Mouse (Mus musculus): ENCODE measurements around the gene Ptma.
"Not testable (repeated sequence)": the region's sequence is repeated elsewhere in the genome, so short reads cannot be mapped to it uniquely, and the experiment has no call there.

Ptma gene

DNA sequence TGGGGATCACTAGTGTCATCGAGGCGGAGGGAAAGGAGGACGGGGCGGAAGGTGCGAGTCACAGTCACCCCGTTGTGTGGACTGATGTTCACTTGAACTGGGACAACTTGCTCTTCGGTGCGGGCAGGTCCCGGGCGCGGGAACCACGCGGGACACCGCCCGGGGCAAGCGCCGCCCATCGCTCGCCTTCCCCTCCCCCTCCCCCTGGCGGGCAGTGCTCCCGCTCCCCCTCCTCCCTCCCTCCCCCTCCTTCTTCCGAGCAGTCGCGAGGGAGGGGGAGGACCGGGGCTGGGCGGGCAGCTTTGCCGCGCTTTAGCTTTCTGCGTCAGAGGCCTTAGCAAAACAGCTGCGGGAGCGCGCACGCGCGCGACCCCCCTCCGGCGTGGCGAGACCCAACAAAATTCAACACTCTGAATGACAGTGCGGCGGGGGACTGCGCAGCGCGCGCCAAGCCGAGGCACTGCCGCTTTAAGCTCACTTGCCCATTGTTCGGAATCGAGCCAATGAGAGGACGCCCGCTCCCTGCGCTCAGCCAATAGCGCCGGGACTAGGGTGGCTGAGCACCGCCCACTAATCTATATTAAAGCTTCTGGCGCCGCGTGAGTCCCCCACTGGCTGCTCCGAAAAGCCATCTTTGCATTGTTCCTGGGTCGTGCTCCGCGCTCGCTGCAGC lies at the start of gene Ptma:
Gene Ptma (plus strand): TSS at position 611 of the 673 bp plus-strand sequence.
- peak; percentile 99 to 100 for DNase-seq (ENCODE audit: low spot score in 2 of 2)

DNA sequence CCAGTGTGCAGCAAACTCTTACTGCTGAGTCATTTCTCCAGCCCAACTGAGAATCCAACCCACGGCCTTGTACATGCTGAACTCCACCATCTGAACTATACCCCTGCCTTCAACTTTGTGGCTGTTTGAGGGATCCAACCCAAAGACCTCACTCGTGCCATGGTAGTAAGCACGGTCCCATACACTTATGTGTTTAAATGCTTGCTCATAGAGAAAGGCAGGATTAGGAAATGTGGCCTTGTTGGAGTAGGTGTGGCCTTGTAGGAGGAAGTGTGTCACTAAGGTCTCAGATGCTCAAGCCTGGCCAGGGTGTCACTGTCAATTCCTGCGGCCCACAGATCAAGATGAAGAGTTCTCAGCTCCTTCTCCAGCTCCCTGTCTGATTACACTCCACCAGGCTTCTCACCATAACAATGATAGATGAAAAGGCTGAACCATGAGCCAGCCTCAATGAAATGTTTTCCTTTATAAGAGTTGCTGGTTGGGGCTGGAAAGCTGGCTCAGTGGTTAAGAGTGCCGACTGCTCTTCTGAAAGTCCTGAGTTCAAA lies 48.7 kb upstream of the Ptma start:
- no peak for DNase-seq (ENCODE audit: low spot score in 2 of 2)

DNA sequence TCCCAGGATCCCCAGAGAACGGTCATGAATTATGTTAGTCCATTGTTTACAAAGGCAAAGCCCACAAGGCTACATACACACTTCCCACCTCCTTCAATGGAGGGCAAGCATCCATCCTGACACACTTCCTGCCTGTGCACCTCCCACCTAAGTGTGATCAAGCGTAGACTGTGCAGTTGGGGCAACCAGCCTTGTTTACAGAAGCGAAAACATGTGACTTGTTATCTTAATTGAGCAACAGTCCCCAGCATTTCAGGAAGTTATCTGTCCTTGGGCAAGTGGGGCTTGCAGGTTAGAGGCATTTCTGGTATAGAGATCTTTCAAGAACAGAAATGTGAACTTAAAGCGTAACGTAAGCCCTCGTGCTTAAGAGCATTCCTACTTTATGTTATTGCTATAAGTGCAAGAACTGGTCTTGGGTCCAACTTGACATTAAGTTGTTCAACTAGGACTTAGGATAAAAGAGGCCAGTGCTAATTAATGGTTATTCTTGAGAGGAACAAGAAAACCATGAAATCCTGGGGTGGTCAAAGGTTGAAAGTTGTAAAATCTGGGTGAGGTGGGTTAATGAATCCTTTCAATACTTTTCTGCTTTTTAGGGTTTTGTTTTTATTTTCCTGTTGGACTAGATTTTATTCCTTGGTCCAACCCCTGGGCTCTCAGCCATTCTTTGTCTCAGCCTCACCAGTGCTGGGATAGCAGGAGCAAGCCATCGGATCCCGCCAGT lies 47.3 kb upstream of the Ptma start:
- DNase-seq (ENCODE audit: low spot score in 2 of 2), result no peak

DNA sequence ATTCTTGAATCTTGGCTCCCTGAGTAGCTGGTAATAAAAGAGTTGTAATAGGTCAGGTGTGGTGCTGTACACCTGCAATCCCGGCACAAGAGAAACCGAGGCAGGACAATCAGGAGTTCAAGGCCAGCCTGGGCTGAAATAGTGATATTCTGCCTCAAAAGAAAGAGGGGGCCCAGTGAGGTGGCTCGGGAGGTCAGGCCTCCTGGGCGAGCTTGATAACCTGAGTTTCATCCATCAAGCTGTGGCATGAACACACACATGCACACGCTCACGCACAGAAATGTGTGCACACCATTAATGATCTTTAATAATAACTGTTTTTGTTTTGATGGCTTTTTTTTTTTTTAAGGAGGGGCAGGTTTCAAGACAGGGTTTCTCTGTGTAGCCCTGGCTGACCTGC lies 46.2 kb upstream of the Ptma start:
- DNase-seq (ENCODE audit: low spot score in 2 of 2), result no peak

DNA sequence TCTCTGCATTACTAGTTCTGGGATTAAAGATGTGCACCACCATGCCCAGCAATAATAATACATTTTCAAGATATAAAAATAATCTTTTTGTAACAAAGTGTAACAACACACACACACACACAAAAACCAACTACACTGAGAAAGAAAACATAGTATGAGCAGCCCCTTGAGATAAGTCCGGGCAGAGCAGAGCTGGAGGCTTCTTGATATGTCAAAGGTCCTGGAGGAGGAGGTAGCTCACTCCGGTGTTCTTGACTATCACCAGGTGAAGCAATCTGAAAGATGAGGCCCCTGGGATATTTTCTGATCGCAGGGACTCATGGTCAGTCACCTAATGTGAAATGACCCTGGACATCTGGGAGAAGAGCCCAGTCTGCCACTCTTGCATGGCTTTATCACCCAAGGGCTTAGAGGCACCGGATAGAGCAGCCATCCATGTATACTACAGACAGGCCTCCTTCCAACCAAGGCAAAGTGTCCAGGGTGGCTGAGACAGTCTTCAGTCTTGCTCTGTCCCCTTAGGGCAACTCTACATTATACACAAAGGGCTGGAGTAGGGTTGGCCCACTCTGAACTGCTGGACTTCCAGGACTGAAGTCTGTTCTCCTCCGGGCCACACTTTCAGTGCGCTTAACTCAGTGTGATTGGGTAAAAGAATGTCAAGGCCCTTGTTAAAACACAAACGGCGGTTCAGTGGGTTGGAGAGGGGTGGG lies 45.6 kb upstream of the Ptma start:
- DNase-seq (ENCODE audit: low spot score in 2 of 2), result no peak

DNA sequence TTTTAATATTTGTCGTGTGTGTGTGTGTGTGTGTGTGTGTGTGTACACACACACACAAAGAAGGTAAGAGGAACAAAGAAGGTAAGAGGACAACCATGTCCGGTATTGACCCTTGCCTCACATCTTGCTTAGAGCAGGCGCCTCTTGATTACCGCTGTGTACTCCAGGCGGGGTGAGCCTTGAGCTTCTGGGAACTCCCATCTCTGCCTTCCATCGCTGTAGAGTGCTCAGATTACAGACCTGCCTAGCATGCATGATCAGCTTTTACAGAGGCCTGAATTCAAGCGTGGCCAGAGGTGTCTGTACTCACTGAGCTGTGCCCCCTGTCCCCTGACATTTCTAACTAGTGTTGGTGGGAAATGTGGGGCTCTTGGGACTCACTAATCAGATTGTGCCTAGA lies 45.1 kb upstream of the Ptma start:
- DNase-seq (ENCODE audit: low spot score in 2 of 2), result no peak

DNA sequence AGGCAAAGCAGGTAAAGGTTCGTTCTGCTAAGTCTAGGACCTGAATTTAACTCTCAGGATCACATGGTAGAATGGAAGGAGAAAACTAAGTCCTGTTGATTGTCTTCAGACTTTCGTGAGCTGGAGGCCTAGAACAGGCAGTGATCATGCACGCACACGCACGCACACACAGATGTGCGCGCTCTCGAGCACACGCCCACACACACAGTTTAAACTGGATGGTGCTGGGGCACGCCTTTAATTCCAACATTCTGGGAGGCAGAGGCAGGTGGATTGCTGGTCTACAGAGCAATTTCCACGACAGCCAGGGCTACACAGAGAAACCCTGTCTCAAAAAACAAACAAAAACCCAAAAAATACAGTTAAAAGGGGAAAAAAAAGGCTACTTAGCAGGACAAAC lies 44.2 kb upstream of the Ptma start:
- DNase-seq (ENCODE audit: low spot score in 2 of 2), result no peak

DNA sequence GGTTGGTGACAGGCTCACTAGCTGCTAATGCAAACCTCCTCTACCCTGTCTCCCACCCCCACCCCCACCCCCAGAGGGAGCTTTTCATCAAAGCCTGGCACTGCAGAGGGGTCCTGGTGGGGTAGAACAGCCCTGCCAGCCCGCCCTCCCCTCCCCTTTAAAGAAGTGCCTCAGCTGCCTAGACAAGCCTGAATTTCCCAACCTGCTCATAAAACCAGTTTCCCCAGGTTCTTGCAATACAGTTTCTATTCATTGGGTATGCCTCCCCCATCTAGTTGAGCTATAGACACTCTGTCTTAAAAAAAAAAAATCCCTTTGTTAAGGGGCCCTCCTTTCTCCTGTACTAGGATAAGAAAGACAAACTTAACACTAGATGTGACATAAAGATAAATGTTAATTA lies 43.8 kb upstream of the Ptma start:
- DNase-seq (ENCODE audit: low spot score in 2 of 2), result no peak

DNA sequence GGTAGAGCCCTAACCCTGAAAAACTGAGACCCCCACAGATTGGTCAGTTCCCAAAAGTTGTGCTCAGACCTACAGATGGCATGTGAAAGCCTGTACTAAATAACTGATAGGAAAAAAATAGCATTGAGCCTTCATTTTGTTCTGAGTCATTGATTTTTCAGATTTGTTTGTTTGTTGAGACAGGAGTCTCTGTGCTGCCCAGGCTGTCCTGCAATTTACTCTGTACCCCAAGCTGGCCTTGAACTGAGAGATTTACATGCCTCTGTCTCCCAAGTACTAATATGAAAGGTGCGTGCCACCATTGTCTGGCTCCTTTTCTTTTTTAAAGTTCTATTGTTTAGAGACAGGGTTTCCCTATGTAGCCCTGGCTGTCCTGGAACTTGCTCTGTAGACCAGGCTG lies 41.2 kb upstream of the Ptma start:
- DNase-seq (ENCODE audit: low spot score in 2 of 2), result no peak

DNA sequence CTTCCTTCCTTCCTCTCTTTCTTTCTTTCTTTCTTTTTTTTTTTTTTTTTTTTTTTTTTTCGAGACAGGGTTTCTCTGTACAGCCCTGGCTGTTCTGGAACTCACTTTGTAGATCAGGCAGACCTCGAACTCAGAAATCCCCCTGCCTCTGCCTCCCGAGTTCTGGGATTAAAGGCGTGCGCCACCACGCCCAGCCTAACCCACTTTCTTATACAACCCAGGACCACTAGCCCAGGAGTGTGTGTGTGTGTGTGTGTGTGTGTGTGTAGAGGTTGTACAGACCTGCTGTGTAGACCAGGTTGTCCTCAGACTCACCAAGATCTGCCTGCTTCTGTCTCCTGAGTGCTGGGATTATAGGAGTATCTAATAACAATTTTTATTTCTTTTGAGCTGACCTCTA lies 40.7 kb upstream of the Ptma start:
- not testable (repeated sequence) for DNase-seq (ENCODE audit: low spot score in 2 of 2)

DNA sequence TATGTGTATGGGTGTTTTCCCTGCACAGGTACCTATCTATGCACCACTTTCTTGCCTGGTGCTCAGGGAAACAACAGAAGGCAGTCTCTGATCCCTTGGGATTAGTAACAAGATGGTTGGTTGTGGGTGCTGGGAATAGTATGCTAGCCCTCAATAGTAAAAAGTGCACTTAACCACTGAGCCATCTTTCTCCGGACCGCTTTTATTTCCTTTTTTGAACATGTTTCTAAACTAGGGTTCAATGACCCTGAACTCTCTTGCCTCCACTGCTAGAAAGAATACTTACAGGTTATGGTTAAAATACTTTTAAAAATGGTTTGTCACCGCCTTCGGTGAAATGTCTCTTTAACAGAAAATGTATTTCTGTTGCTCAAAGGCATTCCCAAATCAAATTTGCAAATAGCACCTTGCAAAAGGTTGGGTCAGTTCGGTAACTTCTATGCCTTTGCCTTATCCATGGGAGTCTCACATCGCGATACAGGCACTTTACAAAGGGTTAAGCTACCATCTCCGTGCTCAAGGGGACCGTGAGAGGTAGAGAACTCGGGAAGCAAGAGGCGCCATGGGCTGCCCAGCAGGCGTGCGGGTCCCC lies 39.7 kb upstream of the Ptma start:
- DNase-seq (ENCODE audit: low spot score in 2 of 2), result no peak

DNA sequence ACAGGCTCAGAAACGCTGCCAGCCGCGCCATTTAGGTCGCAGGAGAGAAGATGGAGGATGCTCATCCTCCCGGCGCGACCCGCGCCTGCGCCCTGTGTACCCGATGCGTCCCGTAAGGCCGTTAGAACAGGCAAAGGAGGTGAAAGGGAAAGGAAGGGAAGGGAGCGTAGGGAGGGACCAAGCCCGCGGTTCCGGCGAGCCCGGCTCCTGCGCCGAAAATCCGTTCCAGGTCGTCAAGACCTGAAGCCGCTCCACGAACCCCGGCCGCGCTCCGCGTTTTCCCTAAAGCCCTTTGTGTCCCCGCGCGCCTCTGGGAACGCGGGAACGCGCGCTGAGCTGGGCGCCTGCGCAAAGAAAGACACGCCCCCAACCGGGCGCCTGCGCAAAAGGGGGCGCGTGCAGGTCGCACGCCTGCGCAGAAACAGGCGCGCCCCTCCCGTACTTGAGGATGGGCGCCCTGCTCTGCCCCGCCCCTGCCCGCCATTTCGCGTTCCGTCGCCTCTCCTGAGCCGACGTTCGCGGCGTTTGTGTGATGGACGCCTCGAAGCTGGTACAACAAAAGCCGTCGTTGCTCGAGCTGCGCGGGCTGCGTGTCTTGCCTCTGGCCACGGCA lies 39.1 kb upstream of the Ptma start:
- DNase-seq (ENCODE audit: low spot score in 2 of 2), result peak; percentile 99 to 100

DNA sequence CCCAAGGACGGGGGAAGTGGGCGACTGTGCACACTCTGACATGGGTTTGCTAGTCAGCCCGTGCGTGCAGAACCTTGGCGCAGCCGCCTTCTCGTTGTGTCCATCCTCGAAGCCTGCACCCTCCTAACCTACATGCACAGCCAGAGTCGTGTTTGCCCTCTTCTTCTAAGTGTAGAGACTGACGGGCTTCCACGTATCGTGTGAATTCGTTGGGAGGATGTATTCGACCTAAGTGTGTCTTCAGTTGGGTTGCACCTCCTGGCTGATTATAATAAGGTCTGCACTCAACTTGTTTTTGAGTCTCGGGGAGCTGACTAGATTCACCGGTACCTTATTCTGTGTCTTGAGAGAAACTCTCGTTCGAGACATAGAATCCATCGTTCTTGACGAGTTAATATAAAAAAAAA lies 38.6 kb upstream of the Ptma start:
- no peak for DNase-seq (ENCODE audit: low spot score in 2 of 2)

DNA sequence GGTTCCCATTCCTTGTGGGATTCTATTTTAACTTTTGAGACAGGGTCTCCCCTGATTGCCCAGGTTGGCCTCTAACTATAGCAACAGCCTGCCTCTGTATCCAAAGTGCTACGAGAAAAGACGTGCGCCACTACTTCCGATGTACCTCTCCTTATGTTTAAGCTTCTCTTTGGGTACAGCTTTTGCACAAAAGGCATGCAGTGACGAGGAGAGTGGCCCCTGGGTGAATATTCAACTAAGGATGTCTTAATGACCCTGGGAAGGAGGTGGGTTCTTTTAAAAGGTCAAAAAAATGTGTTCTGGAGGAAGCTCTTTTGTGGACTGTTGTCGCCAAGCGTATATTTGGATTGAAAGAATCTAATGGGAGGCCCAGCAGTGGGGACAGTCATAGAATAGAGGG lies 38.2 kb upstream of the Ptma start:
- no peak for DNase-seq (ENCODE audit: low spot score in 2 of 2)

DNA sequence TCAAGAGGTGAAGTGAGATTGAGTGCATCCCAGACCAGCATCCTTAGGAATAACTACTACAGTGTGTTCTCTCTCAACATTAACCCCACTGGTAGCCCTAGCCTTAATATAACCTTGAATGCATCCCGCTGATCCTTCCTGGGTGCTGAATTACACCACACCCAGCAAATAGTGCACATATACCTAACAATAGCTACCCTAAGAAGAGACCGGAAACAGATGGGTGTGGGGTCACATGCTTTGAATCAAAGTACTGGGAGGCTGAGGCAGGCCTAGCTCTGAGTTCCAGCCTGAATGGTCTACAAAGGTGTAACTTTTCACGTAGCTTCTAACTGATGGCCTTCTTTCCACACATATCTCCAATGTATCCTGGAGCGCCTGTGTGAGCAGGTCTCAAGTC lies 37.8 kb upstream of the Ptma start:
- DNase-seq (ENCODE audit: low spot score in 2 of 2), result no peak

DNA sequence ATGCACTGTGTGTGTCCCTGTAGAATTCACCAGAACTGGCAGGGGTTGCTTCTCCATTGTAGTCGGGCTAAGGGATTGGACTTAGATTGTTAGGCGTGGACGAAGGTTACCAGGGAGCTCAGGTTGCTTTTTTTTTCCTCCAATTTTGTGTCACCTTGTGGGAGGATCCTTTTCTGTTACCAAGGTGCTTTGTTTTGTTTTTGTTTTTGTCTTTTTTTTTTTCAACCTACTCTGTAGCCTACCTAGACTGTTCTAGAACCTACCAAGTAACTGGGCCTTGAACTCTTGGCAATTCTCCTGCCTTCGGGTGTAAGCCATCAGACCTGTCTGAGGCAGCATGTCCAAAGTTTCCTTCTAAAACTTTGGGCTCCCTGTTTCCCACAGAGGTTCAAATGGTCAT lies 36.6 kb upstream of the Ptma start:
- DNase-seq (ENCODE audit: low spot score in 2 of 2), result no peak

DNA sequence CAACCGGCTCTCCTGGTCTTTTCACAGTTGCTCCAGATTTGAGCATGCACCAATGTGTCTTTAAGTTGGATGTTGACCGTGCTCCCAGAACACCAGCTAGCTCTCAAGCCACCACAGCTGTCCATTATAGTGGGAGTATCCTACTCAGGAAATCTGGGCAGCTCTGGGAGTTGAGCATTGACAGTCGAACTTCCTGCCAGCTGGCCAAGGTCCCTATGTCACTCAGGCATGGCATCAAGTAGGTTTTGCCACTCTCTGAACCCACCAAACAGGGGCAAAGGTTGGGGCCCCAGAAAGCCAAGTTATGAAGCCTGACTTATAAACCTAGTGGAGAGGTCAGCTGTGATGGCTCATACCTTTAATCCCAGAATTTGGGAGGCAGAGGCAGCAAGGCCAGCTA lies 35.8 kb upstream of the Ptma start:
- DNase-seq (ENCODE audit: low spot score in 2 of 2), result no peak

DNA sequence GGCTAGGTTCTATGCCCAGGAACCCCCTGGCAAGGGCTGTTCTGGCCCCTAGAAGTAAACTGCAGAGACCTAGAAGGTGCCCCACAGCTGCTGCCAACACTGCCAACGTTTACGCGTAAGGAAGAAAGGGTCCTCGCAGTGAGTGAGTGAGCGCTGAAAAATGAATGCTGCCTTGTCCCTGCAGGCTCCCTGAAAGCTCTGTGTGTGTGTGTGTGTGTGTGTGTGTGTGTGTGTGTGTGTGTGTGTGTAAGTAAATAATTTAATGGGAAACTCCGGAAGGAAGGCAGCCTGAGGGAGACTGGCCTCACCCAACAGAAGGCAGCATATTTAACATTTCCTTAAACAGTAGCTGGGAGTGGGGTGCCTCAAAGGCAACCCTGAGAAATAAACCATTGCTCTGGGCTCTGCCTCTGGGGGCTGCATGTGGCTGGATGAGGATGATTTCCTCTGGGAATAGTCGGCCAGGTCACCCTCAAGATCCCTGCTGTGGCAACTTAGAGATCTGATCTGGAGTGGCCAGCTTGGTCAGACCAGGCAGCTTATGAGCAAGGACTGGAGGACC lies 34.9 kb upstream of the Ptma start:
- DNase-seq (ENCODE audit: low spot score in 2 of 2), result no peak

DNA sequence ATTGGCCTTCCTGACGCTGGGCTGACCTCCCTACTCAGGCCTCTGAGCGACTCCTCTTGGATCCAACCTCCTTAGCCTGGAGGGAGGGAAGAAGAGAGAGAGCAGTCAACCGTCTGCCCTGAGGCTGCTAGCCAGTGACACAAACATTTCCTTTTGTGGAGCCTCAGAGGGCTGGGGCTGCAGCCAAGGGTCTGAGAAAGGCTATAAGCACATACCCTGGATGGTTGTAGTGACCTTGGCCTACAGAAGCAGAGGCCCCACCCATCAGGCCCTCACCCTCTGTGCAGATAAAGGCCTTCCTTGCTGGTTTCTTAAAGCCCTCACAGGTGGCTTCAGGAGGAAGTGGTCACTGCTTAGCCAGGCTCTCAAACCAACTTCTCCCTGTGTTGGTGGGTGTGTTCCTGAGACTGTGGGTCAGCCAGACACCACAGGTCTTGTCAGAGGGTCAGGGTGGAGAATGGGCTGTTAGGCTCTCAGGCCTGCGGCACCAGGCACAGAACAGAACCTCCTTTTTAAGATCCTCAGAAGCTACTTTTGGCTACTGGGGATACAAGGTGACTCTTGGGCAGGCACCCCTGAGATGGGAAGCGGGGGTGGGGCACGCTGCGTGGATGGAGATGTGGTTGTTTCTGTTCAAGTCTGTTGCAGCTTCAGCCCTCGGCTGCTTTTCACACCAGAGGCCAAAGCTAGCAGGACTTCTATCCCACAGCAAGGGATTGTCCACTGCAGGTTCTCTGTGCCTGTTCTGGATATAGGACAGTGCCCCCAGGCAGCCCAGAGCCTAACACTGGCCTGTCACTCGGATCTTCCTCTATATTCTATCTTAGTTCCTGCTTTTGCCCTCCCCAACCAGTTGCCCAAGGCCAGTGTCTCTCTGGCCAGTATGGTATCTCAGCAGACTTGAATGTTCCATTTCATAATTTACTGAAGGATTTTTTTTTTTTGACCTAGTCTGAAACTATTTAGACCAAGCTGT lies 34.1 kb upstream of the Ptma start:
- DNase-seq (ENCODE audit: low spot score in 2 of 2), result no peak

DNA sequence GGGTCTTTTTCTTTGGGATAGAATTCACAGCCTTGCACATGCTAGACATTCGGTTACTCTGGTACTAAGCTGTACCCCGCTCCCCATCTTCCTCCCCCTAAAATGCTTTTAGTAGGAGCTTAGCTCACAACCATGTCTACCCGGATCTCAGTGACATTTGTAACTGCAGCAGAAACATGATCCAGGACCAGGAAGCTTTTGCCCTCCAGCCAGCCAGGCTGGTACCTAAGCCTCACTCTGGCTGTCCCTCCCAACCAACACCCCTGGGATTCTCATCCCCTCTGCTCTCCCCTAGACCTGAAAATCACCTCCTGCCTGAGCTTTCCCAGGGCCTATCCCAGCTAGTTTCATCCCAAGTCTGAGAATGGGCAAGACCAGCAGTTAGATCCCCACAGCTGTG lies 32.7 kb upstream of the Ptma start:
- no peak for DNase-seq (ENCODE audit: low spot score in 2 of 2)
